Mouse (Mus musculus) liver, adult 2 months (tissue): ENCODE measurements around the gene Dgki. TPM values are rescaled to one million over a fixed set of nuclear protein-coding genes. Genes with fewer than 3 reads are reported as not detected.

ENCODE experiments used
- DNase-seq: peaks from one replicate; pipeline ENCODE4 v3.0.0-alpha.2; 2011; ENCODE audit warnings: low read depth, low spot score; ENCODE audit errors: extremely low read depth
- H3K27ac ChIP-seq: fragments of 200-500 bp; replicated peaks from 2 replicates; pipeline ENCODE4 v1.5.1; 2012; ENCODE audit warnings: low read depth, mild to moderate bottlenecking, control low read depth, inconsistent platforms, low read length; ENCODE audit not compliant: insufficient read depth
- H3K27me3 ChIP-seq: fragments of 200-500 bp; 2 replicates; pipeline ENCODE4 v1.6.1; 2012; ENCODE audit warnings: mild to moderate bottlenecking, moderate library complexity, low read length, inconsistent platforms; ENCODE audit not compliant: control insufficient read depth, insufficient read depth
- H3K36me3 ChIP-seq: fragments of 200-500 bp; 2 replicates; pipeline ENCODE4 v1.6.1; 2012; ENCODE audit warnings: low read length, inconsistent platforms; ENCODE audit not compliant: control insufficient read depth, insufficient read depth
- H3K4me1 ChIP-seq: fragments of 200-500 bp; 2 replicates; pipeline ENCODE4 v1.6.1; 2011; ENCODE audit warnings: low read length; ENCODE audit not compliant: control insufficient read depth, insufficient read depth
- H3K4me3 ChIP-seq: fragments of 200-500 bp; 2 replicates; pipeline ENCODE4 v1.5.1; 2011; ENCODE audit warnings: low read depth, mild to moderate bottlenecking, control low read depth, low read length, moderate library complexity; ENCODE audit not compliant: insufficient read depth
- H3K79me2 ChIP-seq: fragments of 200-500 bp; 2 replicates; pipeline ENCODE4 v1.6.1; 2012; ENCODE audit warnings: inconsistent platforms, mild to moderate bottlenecking, low read length, moderate library complexity; ENCODE audit not compliant: control insufficient read depth, insufficient read depth
- H3K9ac ChIP-seq: fragments of 200-500 bp; 2 replicates; pipeline ENCODE4 v1.6.1; 2012; ENCODE audit warnings: low read depth, mild to moderate bottlenecking, control low read depth, inconsistent platforms, low read length
- CTCF ChIP-seq: fragments of 200-500 bp; IDR thresholded peaks from 2 replicates; pipeline ENCODE4 v1.5.1; 2011; ENCODE audit warnings: low read depth, low read length, control low read depth
- POLR2A ChIP-seq: fragments of 200-500 bp; IDR thresholded peaks from 2 replicates; pipeline ENCODE4 v1.6.1; 2011; ENCODE audit warnings: low read length, control low read depth; ENCODE audit not compliant: insufficient read depth; ENCODE audit errors: extremely low read depth
- WGBS: fragments of 180-500 bp; shearing (Covaris S2); methylation state at CpG from one replicate; pipeline ENCODE4 v1.1.7; 2018; 5-methylcytosine and 5-hydroxymethylcytosine counted together
- polyA plus RNA-seq: library from polyadenylated mRNA; depleted of rRNA; stranded (reverse); fragments of >200 nt; gene quantifications from 2 replicates; pipeline ENCODE4 v1.2.3, GENCODE M21; 2012
- total RNA-seq: library from RNA; depleted of rRNA; stranded (reverse); fragments of >200 nt; gene quantifications from 2 replicates; pipeline ENCODE4 v1.2.3, GENCODE M21; 2014

The Dgki gene
- total and polyA plus RNA-seq, 2 experiments = 0.09 TPM; not detected in 1

DNA sequence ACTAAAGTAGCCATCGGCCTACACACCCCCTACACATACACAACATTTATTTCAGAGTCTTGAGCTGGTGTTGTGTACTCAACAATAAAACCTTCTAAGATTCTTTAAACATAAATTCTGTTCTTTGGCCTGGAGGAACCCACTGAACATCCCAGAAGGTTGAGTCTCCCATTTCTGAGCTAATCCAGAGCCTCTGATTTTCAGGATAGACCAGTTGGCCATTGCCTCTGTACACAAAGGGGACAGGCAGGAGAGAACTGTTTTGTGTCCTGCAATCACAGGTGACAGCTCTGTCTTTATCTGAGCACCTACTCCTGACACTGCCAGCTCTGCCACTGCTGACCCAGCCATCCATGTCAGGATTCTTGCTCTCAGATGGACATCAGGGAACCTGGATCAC lies 8.8 kb downstream of the Dgki start:
- H3K27me3 ChIP-seq = no peaks in the 10 kb centered on the region
- no peaks in the 10 kb centered on the region for H3K4me1 ChIP-seq
- no peak for DNase-seq
- no peak overlapping the region for H3K27ac ChIP-seq
- TF ChIP-seq CTCF (no peak), POLR2A (no peak)
- no peaks in the 10 kb centered on the region for H3K79me2 ChIP-seq
- WGBS = 92% methylated on average over 1 of the region's 1 CpGs
- H3K36me3 ChIP-seq = no peaks in the 10 kb centered on the region
- H3K4me3 ChIP-seq = no peak overlapping the region
- no peak overlapping the region for H3K9ac ChIP-seq

DNA sequence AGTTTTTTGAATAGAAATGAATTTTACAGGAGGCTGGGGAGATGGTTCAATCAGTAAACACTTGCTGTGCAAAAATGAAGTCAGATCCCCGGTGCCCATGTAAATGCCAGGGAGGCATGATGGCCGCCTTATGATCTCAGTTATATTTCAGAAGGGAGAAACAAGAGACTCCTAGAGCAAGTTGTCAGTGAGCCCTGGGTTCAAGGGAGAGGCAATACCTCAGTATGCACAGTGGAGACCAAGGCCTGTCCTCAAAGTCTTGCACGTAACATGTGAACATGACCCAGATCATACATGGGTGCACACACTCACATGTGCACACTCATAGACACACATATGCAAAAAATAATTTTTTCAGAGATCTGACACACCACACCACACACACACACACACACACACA lies 9.3 kb downstream of the Dgki start:
- Histone ChIP-seq H3K79me2 (no peaks in the 10 kb centered on the region), H3K4me3 (no peak overlapping the region), H3K27me3 (no peaks in the 10 kb centered on the region), H3K36me3 (no peaks in the 10 kb centered on the region), H3K9ac (no peak overlapping the region), H3K27ac (no peak overlapping the region), H3K4me1 (no peaks in the 10 kb centered on the region)
- DNase-seq = no peak
- no peak for TF ChIP-seq POLR2A
- TF ChIP-seq CTCF = no peak
- 98% methylated on average over 3 of the region's 3 CpGs for WGBS

DNA sequence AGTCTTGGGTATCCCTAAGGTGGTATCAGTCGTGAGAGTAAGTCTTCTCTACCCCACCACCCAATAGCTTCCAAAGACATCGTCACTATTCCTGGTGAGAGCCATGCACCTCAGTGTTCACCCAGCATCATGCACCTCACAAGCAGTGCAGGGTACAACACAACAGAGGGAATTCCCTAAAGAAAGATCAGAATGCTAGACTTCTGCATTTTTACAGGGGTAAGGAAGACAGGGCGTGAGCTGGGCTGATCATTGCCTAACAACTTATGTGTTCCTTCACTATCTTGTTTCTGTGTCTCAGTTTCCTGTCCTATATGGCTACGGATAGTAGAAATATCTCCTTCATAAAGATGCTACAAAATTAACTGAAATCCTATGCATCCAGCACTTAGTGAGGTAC lies 13.8 kb downstream of the Dgki start:
- Histone ChIP-seq H3K27me3 (no peaks in the 10 kb centered on the region), H3K79me2 (no peaks in the 10 kb centered on the region), H3K4me1 (no peaks in the 10 kb centered on the region), H3K9ac (no peak overlapping the region), H3K4me3 (no peak overlapping the region), H3K36me3 (no peaks in the 10 kb centered on the region), H3K27ac (no peak overlapping the region)
- WGBS = 85% methylated on average over 4 of the region's 4 CpGs
- no peak for DNase-seq
- TF ChIP-seq CTCF = no peak
- no peak for TF ChIP-seq POLR2A

DNA sequence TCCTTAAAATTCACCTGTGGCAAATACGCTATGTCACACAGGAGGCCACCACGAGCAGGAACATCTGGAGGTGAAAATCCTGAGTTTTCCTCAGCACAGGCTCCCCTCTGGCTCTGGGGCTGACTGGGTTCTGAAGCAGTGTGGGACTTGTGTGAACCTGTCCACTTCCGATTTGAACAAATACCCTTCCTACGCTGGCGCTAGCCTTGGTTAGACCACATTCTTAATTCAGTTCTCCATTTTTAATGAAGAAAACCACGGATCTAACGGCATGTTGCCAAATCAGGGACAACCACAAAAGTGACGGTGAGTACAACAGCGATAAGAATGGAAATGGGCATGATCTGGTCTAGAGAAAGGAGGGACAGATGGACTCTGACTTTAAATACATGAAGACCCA lies 15.1 kb downstream of the Dgki start:
- 88% methylated on average over 9 of the region's 9 CpGs for WGBS
- no peak for DNase-seq
- Histone ChIP-seq H3K36me3 (no peaks in the 10 kb centered on the region), H3K4me3 (no peak overlapping the region), H3K9ac (no peak overlapping the region), H3K4me1 (no peaks in the 10 kb centered on the region), H3K79me2 (no peaks in the 10 kb centered on the region), H3K27ac (no peak overlapping the region), H3K27me3 (no peaks in the 10 kb centered on the region)
- TF ChIP-seq POLR2A (no peak), CTCF (no peak)

DNA sequence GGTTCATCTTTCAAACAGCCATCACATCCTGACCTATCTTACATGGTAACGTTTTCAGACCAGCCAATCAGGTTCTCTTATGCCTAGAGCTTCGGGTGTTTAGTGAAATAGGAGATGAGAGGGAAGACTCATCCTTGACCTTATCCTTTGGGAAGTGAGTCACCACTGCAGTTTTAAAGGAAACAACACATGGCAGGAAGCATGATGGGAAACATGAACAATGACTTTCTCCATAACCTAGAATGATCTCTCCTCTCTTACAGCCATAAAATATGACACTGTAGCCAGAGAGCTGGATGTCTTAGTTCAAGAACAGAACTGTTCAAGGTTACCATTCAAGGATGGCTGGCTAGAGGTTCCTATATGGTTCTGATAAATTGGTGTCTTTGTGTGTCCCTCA lies 16.6 kb downstream of the Dgki start:
- no peak for TF ChIP-seq POLR2A
- no peak for TF ChIP-seq CTCF
- Histone ChIP-seq H3K27ac (no peak overlapping the region), H3K27me3 (no peaks in the 10 kb centered on the region), H3K9ac (no peak overlapping the region), H3K36me3 (no peaks in the 10 kb centered on the region), H3K4me1 (no peaks in the 10 kb centered on the region), H3K4me3 (no peak overlapping the region), H3K79me2 (no peaks in the 10 kb centered on the region)
- no peak for DNase-seq
- WGBS = 51% methylated on average over 2 of the region's 2 CpGs

DNA sequence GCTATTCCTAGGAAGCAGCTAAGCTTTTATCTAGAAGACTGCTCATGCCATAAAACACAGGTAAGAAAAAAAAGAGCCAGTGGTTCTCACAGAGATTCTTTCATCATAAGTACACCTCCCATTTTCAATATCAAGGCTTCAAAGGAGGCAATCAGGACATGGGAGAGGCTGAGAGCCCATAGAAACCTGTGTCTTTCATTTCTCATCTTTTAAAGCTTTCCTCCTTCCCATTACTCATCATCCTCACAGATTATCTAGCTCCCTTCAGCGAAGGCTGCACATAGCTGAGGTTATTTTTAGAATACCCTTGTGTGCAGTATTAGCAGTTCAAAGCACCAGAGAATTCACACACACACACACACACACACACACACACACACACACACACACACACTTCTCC lies 17.3 kb downstream of the Dgki start:
- H3K4me3 ChIP-seq = no peak overlapping the region
- no peaks in the 10 kb centered on the region for H3K4me1 ChIP-seq
- H3K27me3 ChIP-seq = no peaks in the 10 kb centered on the region
- DNase-seq = no peak
- no peak overlapping the region for H3K27ac ChIP-seq
- H3K9ac ChIP-seq = no peak overlapping the region
- H3K79me2 ChIP-seq = no peaks in the 10 kb centered on the region
- WGBS = 55% methylated on average over 1 of the region's 1 CpGs
- TF ChIP-seq POLR2A (no peak), CTCF (no peak)
- no peaks in the 10 kb centered on the region for H3K36me3 ChIP-seq
